Mouse (Mus musculus) cortical plate, adult 2 months (tissue): ENCODE data around the gene Ptrh1.

Experiments used
- CTCF ChIP-seq: fragments of 200-500 bp; IDR thresholded peaks from 2 replicates; pipeline ENCODE4 v1.5.1; 2011; ENCODE audit warnings: mild to moderate bottlenecking, control low read depth, low read length; ENCODE audit not compliant: insufficient read depth; ENCODE audit errors: extremely low read depth
- POLR2A ChIP-seq: fragments of 200-500 bp; IDR thresholded peaks from 2 replicates; pipeline ENCODE4 v1.6.1; 2011; ENCODE audit warnings: mild to moderate bottlenecking, low read length, control low read depth; ENCODE audit not compliant: insufficient read depth; ENCODE audit errors: extremely low read depth

- TF ChIP-seq POLR2A (no peak), CTCF (no peak)
Measured at GRCm38 (mm10) chr2:32817589-32817988, 42.0 kb downstream of the Ptrh1 start.
